ENCODE assay signal across 19 mouse cellular contexts in the genomic region with DNA sequence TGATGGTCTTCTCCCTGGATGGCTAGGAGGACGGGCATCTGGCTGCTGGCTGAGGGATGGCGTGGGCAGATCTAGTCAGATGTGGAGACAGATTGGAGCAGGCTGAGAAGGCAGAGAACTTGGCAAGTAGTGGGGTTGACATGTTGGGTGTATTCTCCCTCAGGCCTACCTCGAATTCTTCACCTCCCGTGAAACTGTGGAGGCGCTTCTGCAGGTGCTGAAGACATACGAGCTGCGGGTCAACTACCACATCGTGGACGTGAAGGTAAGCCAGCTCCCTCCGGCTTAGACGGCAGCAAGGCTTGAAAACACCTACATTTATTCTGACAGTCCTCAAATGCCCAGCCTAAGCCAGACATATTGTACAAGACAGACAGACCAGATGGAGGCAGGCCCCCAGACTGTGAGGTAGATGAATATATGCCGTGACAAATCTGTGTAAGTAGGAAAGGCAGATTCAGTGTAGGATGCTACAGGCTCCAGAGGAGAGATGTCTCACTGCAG. TPM values are rescaled to one million over a fixed set of nuclear protein-coding genes. Genes with fewer than 3 reads are reported as not detected.
DNase-seq lines count a peak whose midpoint lies in the region; ATAC-seq and TF ChIP-seq lines count a peak whose summit lies in the region.
"Had no signal": no experiment of that assay in that cellular context is flagged by ENCODE, and none has a peak within 500 bp of the region (broad histone marks: within the 10 kb centered on the region; RNA-seq: fewer than 3 reads in every experiment).

No protein-coding gene starts in this region.

- H3K27ac ChIP-seq in forebrain, embryonic 14.5 days (ENCODE audit: low read depth, low read length), result peak overlapping the region; percentile 33; the same call in 1 of the 2 replicates
- H3K27ac ChIP-seq in forebrain, embryonic 12.5 days, result no peak overlapping the region
- H3K27ac ChIP-seq: embryonic facial prominence, embryonic 15.5 days; heart, embryonic 13.5 days; neural tube, embryonic 13.5 days had no signal

- H3K4me3 ChIP-seq in forebrain, embryonic 14.5 days (ENCODE audit: low read depth, low read length), result no peak overlapping the region
- H3K4me3 ChIP-seq in forebrain, embryonic 12.5 days (replicated peaks), result no peak overlapping the region
- H3K4me3 ChIP-seq: embryonic facial prominence, embryonic 15.5 days; heart, embryonic 13.5 days; neural tube, embryonic 13.5 days had no signal

- no peaks in the 10 kb centered on the region for H3K4me1 ChIP-seq in forebrain, embryonic 14.5 days (ENCODE audit: control insufficient read depth, insufficient read depth, low read length)
- no peaks in the 10 kb centered on the region for H3K4me1 ChIP-seq in forebrain, embryonic 12.5 days
- H3K4me1 ChIP-seq: embryonic facial prominence, embryonic 15.5 days; heart, embryonic 13.5 days; neural tube, embryonic 13.5 days had no signal

- no peaks in the 10 kb centered on the region for H3K9me3 ChIP-seq in forebrain, embryonic 14.5 days (replicated peaks; ENCODE audit: control insufficient read depth, low read length)
- no peaks in the 10 kb centered on the region for H3K9me3 ChIP-seq in forebrain, embryonic 12.5 days
- H3K9me3 ChIP-seq: embryonic facial prominence, embryonic 15.5 days; heart, embryonic 13.5 days; neural tube, embryonic 13.5 days had no signal

- no peak for TF ChIP-seq CTCF in brain, embryonic 14.5 days (IDR thresholded peaks at IDR 0.05; ENCODE audit: borderline replicate concordance, extremely low read depth, insufficient read depth, insufficient read length)

- TF ChIP-seq POLR2A in brain, embryonic 14.5 days (IDR thresholded peaks at IDR 0.05; ENCODE audit: borderline replicate concordance, extremely low read depth, insufficient read depth, insufficient read length, poor library complexity, severe bottlenecking), result no peak

- H3K9ac ChIP-seq in forebrain, embryonic 14.5 days (ENCODE audit: low read length), result no peak overlapping the region
- no peak overlapping the region for H3K9ac ChIP-seq in forebrain, embryonic 12.5 days
- H3K9ac ChIP-seq: embryonic facial prominence, embryonic 15.5 days; heart, embryonic 13.5 days; neural tube, embryonic 13.5 days had no signal

- ATAC-seq in forebrain, embryonic 14.5 days, result peak; percentile 62; the same call in 1 of the 2 replicates
- no peak for ATAC-seq in forebrain, embryonic 12.5 days (ENCODE audit: low FRiP score)
- ATAC-seq: midbrain, embryonic 16.5 days had no signal

- 87% methylated on average over 12 of the region's 12 CpGs for WGBS in forebrain, embryonic 14.5 days
- 94% methylated on average over 12 of the region's 12 CpGs for WGBS in forebrain, embryonic 12.5 days

- no peak overlapping the region for H3K4me2 ChIP-seq in forebrain, embryonic 14.5 days (ENCODE audit: low read length)
- no peak overlapping the region for H3K4me2 ChIP-seq in forebrain, embryonic 12.5 days
- H3K4me2 ChIP-seq: embryonic facial prominence, embryonic 15.5 days; heart, embryonic 13.5 days; liver, embryonic 11.5 days; neural tube, embryonic 13.5 days had no signal

- peak; percentile 18 for DNase-seq in forebrain, embryonic 14.5 days (ENCODE audit: low spot score)
- peak; percentile 31 for DNase-seq in brain, embryonic 14.5 days (ENCODE audit: low read depth)
- peak; percentile 81 to 82 for DNase-seq in layer of hippocampus, adult 8-10 months (ENCODE audit: low spot score in 2 of 2)
- peak; percentile 52 to 62 for DNase-seq in left cerebral cortex, postnatal 10 days (ENCODE audit: extremely low spot score in 1 of 2, low spot score in 2 of 2)
- DNase-seq in spleen, adult 18-20 months, result no peak
- no peak for DNase-seq in adrenal gland, adult 18-20 months (ENCODE audit: low spot score in 2 of 2)
- no peak for DNase-seq in heart, postnatal 10 days
- DNase-seq: cerebellum, postnatal 14 days; gastrocnemius, postnatal 10 days; kidney, postnatal 10 days; lung, postnatal 14 days; thymus, adult 18-20 months had no signal

- peaks cover 86% of the 10 kb centered on the region for H3K36me3 ChIP-seq in forebrain, embryonic 14.5 days (ENCODE audit: control insufficient read depth, insufficient read depth, low read length)
- H3K36me3 ChIP-seq in forebrain, embryonic 12.5 days (replicated peaks), result peaks cover 96% of the 10 kb centered on the region

- no peaks in the 10 kb centered on the region for H3K27me3 ChIP-seq in forebrain, embryonic 14.5 days (replicated peaks; ENCODE audit: control insufficient read depth, insufficient read depth, low read length)
- H3K27me3 ChIP-seq in forebrain, embryonic 12.5 days, result no peaks in the 10 kb centered on the region
- H3K27me3 ChIP-seq: embryonic facial prominence, embryonic 15.5 days; heart, embryonic 13.5 days; neural tube, embryonic 13.5 days had no signal

- intact Hi-C loops in left cerebral cortex, postnatal 10 days (cut with DNase I), result no loop called here
- intact Hi-C loops in heart, postnatal 10 days (cut with DNase I), result no loop called here

RNA-seq across cellular contexts. Expression of gene Mthfr, which starts 14.6 kb away (rescaled TPM):
- polyA plus RNA-seq in forebrain, embryonic 14.5 days (2014; fragmentation: Nextera tagmentation; extraction: Ambion mirVana), result 12.4 TPM in 2 replicates
- polyA plus RNA-seq in forebrain, embryonic 12.5 days (2016; fragmentation: Nextera tagmentation; extraction: Ambion mirVana), result 28.7 and 32.2 TPM in 2 replicates
- 38.6 and 39.4 TPM in 2 replicates for polyA plus RNA-seq in brain, embryonic 14.5 days (2012; rRNA removed)
- total RNA-seq in layer of hippocampus, adult 8-10 months (2022), result 10 to 100 TPM; 32.7 to 41.0 (median 38.5) TPM
- 10 to 100 TPM; 21.7 to 22.6 TPM for total RNA-seq in left cerebral cortex, postnatal 10 days (2021)
- total RNA-seq in adrenal gland, adult 18-20 months (2021), result 10 to 100 TPM; 33.8 to 37.7 TPM
- total RNA-seq in heart, postnatal 10 days (2021), result 10 to 100 TPM; 15.2 to 16.5 TPM

RNA-seq across cellular contexts. Expression of gene Clcn6, which starts 14.8 kb away (rescaled TPM):
- polyA plus RNA-seq in forebrain, embryonic 14.5 days (2014; fragmentation: Nextera tagmentation; extraction: Ambion mirVana), result 19.1 and 24.8 TPM in 2 replicates
- polyA plus RNA-seq in forebrain, embryonic 12.5 days (2016; fragmentation: Nextera tagmentation; extraction: Ambion mirVana), result 22.4 and 27.7 TPM in 2 replicates
- 57.2 and 64.1 TPM in 2 replicates for polyA plus RNA-seq in brain, embryonic 14.5 days (2012; rRNA removed)
- 10 to 100 TPM; 81.7 to 89.6 (median 84.8) TPM for total RNA-seq in layer of hippocampus, adult 8-10 months (2022)
- 10 to 100 TPM; 66.8 to 69.0 TPM for total RNA-seq in left cerebral cortex, postnatal 10 days (2021)
- 10 to 100 TPM; 11.2 to 13.8 TPM for total RNA-seq in adrenal gland, adult 18-20 months (2021)
- total RNA-seq in heart, postnatal 10 days (2021), result 10 to 100 TPM; 11.0 to 14.6 TPM

RNA-seq across cellular contexts. Expression of gene Agtrap, which starts 34.4 kb away (rescaled TPM):
- 5.3 and 5.7 TPM in 2 replicates for polyA plus RNA-seq in forebrain, embryonic 14.5 days (2014; fragmentation: Nextera tagmentation; extraction: Ambion mirVana)
- polyA plus RNA-seq in forebrain, embryonic 12.5 days (2016; fragmentation: Nextera tagmentation; extraction: Ambion mirVana), result 8.4 and 9.2 TPM in 2 replicates
- polyA plus RNA-seq in brain, embryonic 14.5 days (2012; rRNA removed), result 4.6 and 5.7 TPM in 2 replicates
- 10 to 100 TPM in 2 of 4 experiments, 1 to 10 TPM in 2; 7.0 to 12.8 (median 9.1) TPM for total RNA-seq in layer of hippocampus, adult 8-10 months (2022)
- total RNA-seq in left cerebral cortex, postnatal 10 days (2021), result 1 to 10 TPM; 3.6 to 4.3 TPM
- total RNA-seq in adrenal gland, adult 18-20 months (2021), result 10 to 100 TPM; 54.8 to 85.8 TPM
- 10 to 100 TPM; 33.6 to 37.0 TPM for total RNA-seq in heart, postnatal 10 days (2021)

RNA-seq across cellular contexts. Expression of gene Nppa, which starts 52.9 kb away (rescaled TPM):
- 0.80 and 1.1 TPM in 2 replicates for polyA plus RNA-seq in forebrain, embryonic 14.5 days (2014; fragmentation: Nextera tagmentation; extraction: Ambion mirVana)
- 0.82 and 0.99 TPM in 2 replicates for polyA plus RNA-seq in forebrain, embryonic 12.5 days (2016; fragmentation: Nextera tagmentation; extraction: Ambion mirVana)
- polyA plus RNA-seq in brain, embryonic 14.5 days (2012; rRNA removed), result 0.85 and 1.1 TPM in 2 replicates
- total RNA-seq in layer of hippocampus, adult 8-10 months (2022), result under 1 TPM in 2 of 4 experiments, not detected in 2; 0.39 to 0.66 TPM
- total RNA-seq in left cerebral cortex, postnatal 10 days (2021), result 1 to 10 TPM in 1 of 2 experiments, under 1 TPM in 1; 0.97 to 1.6 TPM
- not detected for total RNA-seq in adrenal gland, adult 18-20 months (2021)
- total RNA-seq in heart, postnatal 10 days (2021), result 1,000 to 10,000 TPM in 1 of 2 experiments, 100 to 1,000 TPM in 1; 613 to 1,804 TPM
- total RNA-seq: gastrocnemius, postnatal 10 days had no signal
- polyA plus RNA-seq: small intestine, adult 2 months had no signal

Comparison
In these comparisons a context has a peak if more than half of its experiments do, and no peak if none do; other contexts are left out.
1. DNase-seq: peak in forebrain, embryonic 14.5 days (single experiment), brain, embryonic 14.5 days (single experiment), layer of hippocampus, adult 8-10 months (2 of 2) and left cerebral cortex, postnatal 10 days (2 of 2); none in spleen, adult 18-20 months (0 of 2), adrenal gland, adult 18-20 months (0 of 2) and heart, postnatal 10 days (0 of 2).
2. RNA of gene Clcn6, which starts 14.8 kb away (total RNA-seq): 81.7 to 89.6 TPM in layer of hippocampus, adult 8-10 months and 66.8 to 69.0 TPM in left cerebral cortex, postnatal 10 days; 11.0 to 14.6 TPM in heart, postnatal 10 days and 11.2 to 13.8 TPM in adrenal gland, adult 18-20 months; every median in the first group is over 4 times any median in the second.